Mouse (Mus musculus) neural tube, embryonic 13.5 days (tissue): ENCODE results near the gene Oard1. TPM values are rescaled to one million over a fixed set of nuclear protein-coding genes. Genes with fewer than 3 reads are reported as not detected.

ENCODE experiments used
- ATAC-seq: fragments of 200-750 bp; cut with Nextera tagmentation; 2 replicates; pipeline ENCODE4 v1.8.0; 2017; ENCODE audit warnings: low read depth, mild to moderate bottlenecking, moderate TSS enrichment, moderate library complexity
- H3K27ac ChIP-seq: fragments of 300-500 bp; sonication (generic); replicated peaks from 2 replicates; pipeline ENCODE4 v1.5.1; 2015; ENCODE audit warnings: moderate library complexity, mild to moderate bottlenecking, inconsistent platforms
- H3K27me3 ChIP-seq: fragments of 300-500 bp; sonication (generic); 2 replicates; pipeline ENCODE4 v1.6.1; 2015; ENCODE audit warnings: mild to moderate bottlenecking, inconsistent platforms
- H3K36me3 ChIP-seq: fragments of 300-500 bp; sonication (generic); 2 replicates; pipeline ENCODE4 v1.6.1; 2015; ENCODE audit warnings: mild to moderate bottlenecking, inconsistent platforms
- H3K4me1 ChIP-seq: fragments of 300-500 bp; sonication (generic); replicated peaks from 2 replicates; pipeline ENCODE4 v1.6.1; 2015; ENCODE audit warnings: inconsistent platforms
- H3K4me2 ChIP-seq: fragments of 300-500 bp; sonication (generic); 2 replicates; pipeline ENCODE4 v1.6.1; 2015; ENCODE audit warnings: inconsistent platforms, mild to moderate bottlenecking, moderate library complexity
- H3K4me3 ChIP-seq: fragments of 300-500 bp; sonication (generic); 2 replicates; pipeline ENCODE4 v1.5.1; 2015; ENCODE audit warnings: mild to moderate bottlenecking, inconsistent platforms
- H3K9ac ChIP-seq: fragments of 300-500 bp; sonication (generic); 2 replicates; pipeline ENCODE4 v1.6.1; 2015; ENCODE audit warnings: moderate library complexity, mild to moderate bottlenecking, inconsistent platforms
- H3K9me3 ChIP-seq: fragments of 300-500 bp; sonication (generic); 2 replicates; pipeline ENCODE4 v1.6.1; 2016; ENCODE audit warnings: inconsistent platforms
- WGBS: fragments of 180-500 bp; shearing (Covaris S2); methylation state at CpG from one replicate; pipeline ENCODE4 v1.1.7; 2015; 5-methylcytosine and 5-hydroxymethylcytosine counted together
- polyA plus RNA-seq: library from polyadenylated mRNA; unstranded; fragments of >200 nt; fragmentation: Nextera tagmentation; extraction: Ambion mirVana; gene quantifications from 2 replicates; pipeline ENCODE4 v1.2.1, GENCODE M21; 2015

Gene Oard1
- polyA plus RNA-seq, 1 experiment from 2014 or later: 46.2 TPM

GRCm38 (mm10) chr17:48411241-48411640 lies 1.4 kb downstream of the Oard1 start:
- Histone ChIP-seq H3K36me3 (peaks cover 24% of the 10 kb centered on the region), H3K27me3 (no peaks in the 10 kb centered on the region), H3K27ac (peak overlapping the region; percentile 97), H3K9me3 (no peaks in the 10 kb centered on the region), H3K9ac (peak overlapping the region; percentile 84), H3K4me3 (peak overlapping the region; percentile 87), H3K4me2 (peak overlapping the region; percentile 72), H3K4me1 (peaks cover 35% of the 10 kb centered on the region)
- no peak for ATAC-seq
- 61% methylated on average over 8 of the region's 8 CpGs for WGBS

GRCm38 (mm10) chr17:48416011-48416410 lies 6.2 kb downstream of the Oard1 start:
- Histone ChIP-seq H3K4me2 (no peak overlapping the region), H3K4me1 (peaks cover 12% of the 10 kb centered on the region), H3K4me3 (no peak overlapping the region), H3K9me3 (no peaks in the 10 kb centered on the region), H3K9ac (no peak overlapping the region), H3K27ac (no peak overlapping the region), H3K36me3 (peaks cover 34% of the 10 kb centered on the region), H3K27me3 (no peaks in the 10 kb centered on the region)
- no peak for ATAC-seq
- WGBS: 85% methylated on average over 7 of the region's 7 CpGs

GRCm38 (mm10) chr17:48416425-48417195 lies 6.8 kb downstream of the Oard1 start:
- H3K4me3 ChIP-seq: no peak overlapping the region
- no peaks in the 10 kb centered on the region for H3K27me3 ChIP-seq
- ATAC-seq: peak; percentile 85; the same call in 1 of the 2 replicates
- H3K36me3 ChIP-seq: peaks cover 34% of the 10 kb centered on the region
- no peak overlapping the region for H3K27ac ChIP-seq
- H3K4me2 ChIP-seq: no peak overlapping the region
- WGBS: 89% methylated on average over 14 of the region's 14 CpGs
- no peak overlapping the region for H3K9ac ChIP-seq
- peaks cover 6% of the 10 kb centered on the region for H3K4me1 ChIP-seq
- H3K9me3 ChIP-seq: no peaks in the 10 kb centered on the region

GRCm38 (mm10) chr17:48417521-48417920 lies 7.7 kb downstream of the Oard1 start:
- 94% methylated on average over 6 of the region's 6 CpGs for WGBS
- Histone ChIP-seq H3K4me2 (no peak overlapping the region), H3K27ac (no peak overlapping the region), H3K27me3 (no peaks in the 10 kb centered on the region), H3K4me3 (no peak overlapping the region), H3K36me3 (peaks cover 34% of the 10 kb centered on the region), H3K9me3 (no peaks in the 10 kb centered on the region), H3K9ac (no peak overlapping the region), H3K4me1 (no peaks in the 10 kb centered on the region)
- no peak for ATAC-seq

- no peak for ATAC-seq
- peaks cover 31% of the 10 kb centered on the region for H3K36me3 ChIP-seq
- H3K4me3 ChIP-seq: no peak overlapping the region
- H3K9me3 ChIP-seq: no peaks in the 10 kb centered on the region
- 87% methylated on average over 7 of the region's 7 CpGs for WGBS
- no peak overlapping the region for H3K27ac ChIP-seq
- no peak overlapping the region for H3K4me2 ChIP-seq
- H3K9ac ChIP-seq: no peak overlapping the region
- H3K4me1 ChIP-seq: no peaks in the 10 kb centered on the region
- no peaks in the 10 kb centered on the region for H3K27me3 ChIP-seq
Observed at GRCm38 (mm10) chr17:48418174-48418573, 8.4 kb downstream of the Oard1 start.

GRCm38 (mm10) chr17:48418781-48419180 lies 9.0 kb downstream of the Oard1 start:
- H3K27ac ChIP-seq: no peak overlapping the region
- 100% methylated on average over 1 of the region's 1 CpGs for WGBS
- H3K27me3 ChIP-seq: no peaks in the 10 kb centered on the region

GRCm38 (mm10) chr17:48419571-48419970 lies 9.8 kb downstream of the Oard1 start:
- no peak overlapping the region for H3K4me3 ChIP-seq
- no peaks in the 10 kb centered on the region for H3K4me1 ChIP-seq
- 62% methylated on average over 2 of the region's 2 CpGs for WGBS
- H3K9ac ChIP-seq: no peak overlapping the region
- H3K27ac ChIP-seq: no peak overlapping the region
- H3K9me3 ChIP-seq: no peaks in the 10 kb centered on the region
- H3K4me2 ChIP-seq: no peak overlapping the region
- no peaks in the 10 kb centered on the region for H3K27me3 ChIP-seq
- peaks cover 26% of the 10 kb centered on the region for H3K36me3 ChIP-seq
- ATAC-seq: no peak

More at GRCm38 (mm10) chr17:48418781-48419180, 9.0 kb downstream of the Oard1 start:
- Histone ChIP-seq H3K9ac (no peak overlapping the region), H3K9me3 (no peaks in the 10 kb centered on the region), H3K36me3 (peaks cover 31% of the 10 kb centered on the region), H3K4me1 (no peaks in the 10 kb centered on the region), H3K4me3 (no peak overlapping the region), H3K4me2 (no peak overlapping the region)
- ATAC-seq: no peak

GRCm38 (mm10) chr17:48424237-48424636 lies 14.4 kb downstream of the Oard1 start:
- no peak overlapping the region for H3K27ac ChIP-seq
- H3K9ac ChIP-seq: no peak overlapping the region
- no peaks in the 10 kb centered on the region for H3K9me3 ChIP-seq
- H3K27me3 ChIP-seq: no peaks in the 10 kb centered on the region
- no peaks in the 10 kb centered on the region for H3K36me3 ChIP-seq
- H3K4me3 ChIP-seq: no peak overlapping the region
- no peak for ATAC-seq
- no peak overlapping the region for H3K4me2 ChIP-seq
- 87% methylated on average over 9 of the region's 9 CpGs for WGBS
- H3K4me1 ChIP-seq: peaks cover 17% of the 10 kb centered on the region

GRCm38 (mm10) chr17:48425823-48426612 lies 16.2 kb downstream of the Oard1 start:
- Histone ChIP-seq H3K4me3 (no peak overlapping the region), H3K4me1 (peaks cover 17% of the 10 kb centered on the region), H3K4me2 (no peak overlapping the region), H3K27me3 (no peaks in the 10 kb centered on the region), H3K9me3 (no peaks in the 10 kb centered on the region), H3K27ac (no peak overlapping the region), H3K9ac (no peak overlapping the region), H3K36me3 (no peaks in the 10 kb centered on the region)
- WGBS: 44% methylated on average over 9 of the region's 9 CpGs
- ATAC-seq: no peak

- no peak overlapping the region for H3K4me3 ChIP-seq
- H3K27me3 ChIP-seq: no peaks in the 10 kb centered on the region
- no peaks in the 10 kb centered on the region for H3K36me3 ChIP-seq
- peaks cover 17% of the 10 kb centered on the region for H3K4me1 ChIP-seq
- H3K9ac ChIP-seq: no peak overlapping the region
- H3K9me3 ChIP-seq: no peaks in the 10 kb centered on the region
- WGBS: 74% methylated on average over 13 of the region's 13 CpGs
- ATAC-seq: no peak
- H3K27ac ChIP-seq: no peak overlapping the region
- H3K4me2 ChIP-seq: no peak overlapping the region
Observed at GRCm38 (mm10) chr17:48426991-48427750, 17.4 kb downstream of the Oard1 start.

- H3K9me3 ChIP-seq: no peaks in the 10 kb centered on the region
- H3K36me3 ChIP-seq: no peaks in the 10 kb centered on the region
- H3K27ac ChIP-seq: no peak overlapping the region
- H3K27me3 ChIP-seq: no peaks in the 10 kb centered on the region
- H3K4me2 ChIP-seq: no peak overlapping the region
- H3K4me3 ChIP-seq: no peak overlapping the region
- ATAC-seq: no peak
- H3K4me1 ChIP-seq: peaks cover 22% of the 10 kb centered on the region
- 71% methylated on average over 11 of the region's 11 CpGs for WGBS
- no peak overlapping the region for H3K9ac ChIP-seq
Observed at GRCm38 (mm10) chr17:48427852-48428530, 18.2 kb downstream of the Oard1 start.
